Mouse (Mus musculus) forebrain, embryonic 14.5 days (tissue): Measurements from ENCODE around the gene Rprm. TPM values are rescaled to one million over a fixed set of nuclear protein-coding genes. Genes with fewer than 3 reads are reported as not detected.

Experiments used
- ATAC-seq: fragments of 200-750 bp; cut with Nextera tagmentation; 2 replicates; pipeline ENCODE4 v1.8.0; 2017; ENCODE audit warnings: mild to moderate bottlenecking, moderate library complexity
- DNase-seq: peaks from one replicate; pipeline ENCODE4 v3.0.0-alpha.2; 2015; ENCODE audit warnings: low spot score
- H3K27ac ChIP-seq: fragments of 300-500 bp; sonication (generic); 2 replicates; pipeline ENCODE4 v1.5.1; 2014; ENCODE audit warnings: low read depth, mild to moderate bottlenecking, control low read depth, low read length, moderate library complexity
- H3K27me3 ChIP-seq: fragments of 300-500 bp; sonication (generic); replicated peaks from 2 replicates; pipeline ENCODE4 v1.6.1; 2014; ENCODE audit warnings: low read length, control low read depth, mixed read lengths; ENCODE audit not compliant: control insufficient read depth, insufficient read depth
- H3K36me3 ChIP-seq: fragments of 300-500 bp; sonication (generic); 2 replicates; pipeline ENCODE4 v1.6.1; 2014; ENCODE audit warnings: low read length, control low read depth; ENCODE audit not compliant: control insufficient read depth, insufficient read depth
- H3K4me1 ChIP-seq: fragments of 300-500 bp; sonication (generic); 2 replicates; pipeline ENCODE4 v1.6.1; 2014; ENCODE audit warnings: antibody characterized with exemption, low read length, control low read depth; ENCODE audit not compliant: control insufficient read depth, insufficient read depth
- H3K4me2 ChIP-seq: fragments of 300-500 bp; sonication (generic); 2 replicates; pipeline ENCODE4 v1.6.1; 2014; ENCODE audit warnings: mild to moderate bottlenecking, control low read depth, low read length
- H3K4me3 ChIP-seq: fragments of 300-500 bp; sonication (generic); 2 replicates; pipeline ENCODE4 v1.5.1; 2014; ENCODE audit warnings: low read depth, low read length, control low read depth
- H3K9ac ChIP-seq: fragments of 300-500 bp; sonication (generic); 2 replicates; pipeline ENCODE4 v1.6.1; 2014; ENCODE audit warnings: mild to moderate bottlenecking, low read length, control low read depth, moderate library complexity
- H3K9me3 ChIP-seq: fragments of 300-500 bp; sonication (generic); replicated peaks from 2 replicates; pipeline ENCODE4 v1.6.1; 2016; ENCODE audit warnings: low read length, control low read depth, mixed read lengths; ENCODE audit not compliant: control insufficient read depth
- WGBS: fragments of 180-500 bp; shearing (Covaris S2); extraction: QIAGEN DNeasy Blood & Tissue Kit; methylation state at CpG from one replicate; pipeline ENCODE4 v1.1.7; 2014; 5-methylcytosine and 5-hydroxymethylcytosine counted together
- polyA plus RNA-seq: library from polyadenylated mRNA; unstranded; fragments of >200 nt; fragmentation: Nextera tagmentation; extraction: Ambion mirVana; gene quantifications from 2 replicates; pipeline ENCODE4 v1.2.1, GENCODE M21; 2014

Gene Rprm
- polyA plus RNA-seq, 1 experiment from 2014 or later: 81.9 TPM

- no peaks in the 10 kb centered on the region for H3K9me3 ChIP-seq
- ATAC-seq: peak; percentile 32
- H3K4me2 ChIP-seq: peak overlapping the region; percentile 81
- H3K36me3 ChIP-seq: no peaks in the 10 kb centered on the region
- peak overlapping the region; percentile 77 for H3K9ac ChIP-seq
- H3K27ac ChIP-seq: peak overlapping the region; percentile 90
- H3K4me3 ChIP-seq: peak overlapping the region; percentile 56
- no peaks in the 10 kb centered on the region for H3K27me3 ChIP-seq
- under 1% methylated on average over 29 of the region's 29 CpGs for WGBS
- DNase-seq: peak; percentile 70
- peaks cover 7% of the 10 kb centered on the region; the same call in 1 of the 2 replicates for H3K4me1 ChIP-seq
Measured at GRCm38 (mm10) chr2:54083861-54084736, 1.3 kb downstream of the Rprm start.

- Histone ChIP-seq H3K27ac (no peak overlapping the region), H3K9ac (no peak overlapping the region; the same call in 1 of the 2 replicates), H3K9me3 (no peaks in the 10 kb centered on the region), H3K4me3 (no peak overlapping the region), H3K4me2 (0 out of 2 replicates have a peak overlapping the region, but pooled peaks have one; percentile 5), H3K4me1 (peaks cover 7% of the 10 kb centered on the region; the same call in 1 of the 2 replicates), H3K36me3 (no peaks in the 10 kb centered on the region), H3K27me3 (no peaks in the 10 kb centered on the region)
- no peak for ATAC-seq
- no peak for DNase-seq
- 77% methylated on average over 7 of the region's 7 CpGs for WGBS
Measured at GRCm38 (mm10) chr2:54078961-54079360, 6.4 kb downstream of the Rprm start.

DNA sequence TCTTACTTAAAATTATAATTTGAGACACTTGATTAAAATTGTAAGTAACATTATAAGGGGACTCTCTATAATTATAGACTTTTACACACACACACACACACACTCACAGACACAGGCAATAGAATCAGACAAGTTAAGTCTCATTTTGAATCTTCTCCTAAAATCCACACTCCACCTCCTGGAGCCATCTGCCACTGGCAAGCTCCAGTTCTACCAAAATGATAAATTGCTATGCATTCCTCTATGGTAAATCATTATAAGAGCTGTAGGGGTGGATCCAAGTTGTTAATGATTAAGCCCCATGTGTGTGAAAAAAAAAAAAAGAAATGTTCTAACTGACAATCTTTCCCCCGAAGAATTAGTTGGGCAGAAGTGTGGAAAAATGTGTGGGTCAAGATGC, 13.8 kb downstream of the Rprm start:
- 70% methylated on average over 1 of the region's 1 CpGs for WGBS
- ATAC-seq (no peak), DNase-seq (peak; percentile 23)
- no peaks in the 10 kb centered on the region for H3K4me1 ChIP-seq
- no peaks in the 10 kb centered on the region for H3K9me3 ChIP-seq
- H3K4me3 ChIP-seq: no peak overlapping the region
- no peak overlapping the region for H3K9ac ChIP-seq
- no peak overlapping the region for H3K4me2 ChIP-seq
- no peak overlapping the region for H3K27ac ChIP-seq
- no peaks in the 10 kb centered on the region for H3K36me3 ChIP-seq
- H3K27me3 ChIP-seq: no peaks in the 10 kb centered on the region

- H3K4me1 ChIP-seq: no peaks in the 10 kb centered on the region
- no peaks in the 10 kb centered on the region for H3K27me3 ChIP-seq
- 14% methylated on average over 1 of the region's 1 CpGs for WGBS
- ATAC-seq (no peak), DNase-seq (no peak)
- no peak overlapping the region for H3K4me2 ChIP-seq
- H3K9ac ChIP-seq: no peak overlapping the region
- no peak overlapping the region for H3K27ac ChIP-seq
- no peaks in the 10 kb centered on the region for H3K9me3 ChIP-seq
- H3K36me3 ChIP-seq: no peaks in the 10 kb centered on the region
- no peak overlapping the region for H3K4me3 ChIP-seq
Measured at GRCm38 (mm10) chr2:54062421-54062820, 22.9 kb downstream of the Rprm start.

DNA sequence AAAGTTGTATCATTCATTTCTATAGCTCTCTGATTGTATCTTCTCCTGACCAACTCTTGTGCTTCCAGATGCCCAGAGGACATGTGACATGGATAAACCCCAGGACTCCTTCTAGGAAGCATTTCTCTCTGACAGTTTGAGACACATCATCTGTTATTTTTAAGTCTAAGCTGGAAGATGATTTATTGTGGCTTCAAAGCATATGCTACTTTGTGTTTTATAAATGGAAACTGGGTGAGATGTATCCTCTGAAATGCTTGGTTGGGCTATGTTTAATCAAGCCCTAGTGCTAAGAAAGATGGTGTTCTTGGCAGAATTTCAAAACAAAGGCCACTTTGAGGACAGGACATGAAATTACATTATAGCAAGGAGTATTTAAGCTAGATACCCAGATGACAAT, 24.3 kb downstream of the Rprm start:
- Histone ChIP-seq H3K27ac (no peak overlapping the region), H3K4me3 (no peak overlapping the region), H3K36me3 (no peaks in the 10 kb centered on the region), H3K4me2 (no peak overlapping the region), H3K9me3 (no peaks in the 10 kb centered on the region), H3K4me1 (no peaks in the 10 kb centered on the region), H3K27me3 (no peaks in the 10 kb centered on the region), H3K9ac (no peak overlapping the region)
- DNase-seq: no peak
- ATAC-seq: no peak
